8 mouse cellular contexts compared by ENCODE assay signal in the genomic region with DNA sequence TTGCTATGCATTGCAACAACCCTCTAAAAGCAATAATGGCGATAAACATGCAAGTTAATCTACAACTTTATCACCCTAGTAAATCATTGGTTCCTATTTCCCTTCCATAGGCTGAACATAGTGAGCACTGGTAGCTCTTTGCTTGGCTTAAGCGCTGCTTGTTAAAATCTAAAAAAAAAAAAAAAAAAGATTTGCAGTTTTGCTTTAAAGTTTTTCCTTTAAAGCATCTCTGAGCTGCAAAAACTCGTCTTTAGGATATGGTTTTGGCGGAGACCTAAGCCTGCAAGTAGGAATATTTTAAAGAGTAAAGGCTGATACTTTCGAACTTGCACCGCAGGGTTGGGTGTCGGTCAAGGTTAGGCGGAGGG. TPM values are rescaled to one million over a fixed set of nuclear protein-coding genes. Genes with fewer than 3 reads are reported as not detected.
DNase-seq lines count a peak whose midpoint lies in the region; ATAC-seq and TF ChIP-seq lines count a peak whose summit lies in the region.

No protein-coding gene starts in this region.

- peak overlapping the region; percentile 53; the same call in 1 of the 2 replicates for H3K27ac ChIP-seq in kidney, adult 2 months (ENCODE audit: insufficient read depth, low read depth, low read length)
- peak overlapping the region; percentile 76 for H3K27ac ChIP-seq in bone marrow, adult 2 months (ENCODE audit: control insufficient read depth, insufficient read depth, low read depth, low read length, poor library complexity)
- H3K27ac ChIP-seq in hindbrain, embryonic 13.5 days = peak overlapping the region; percentile 96
- H3K27ac ChIP-seq in midbrain, embryonic 12.5 days (replicated peaks) = peak overlapping the region; percentile 94

- H3K9ac ChIP-seq in hindbrain, embryonic 13.5 days = peak overlapping the region; percentile 63; the same call in 1 of the 2 replicates
- H3K9ac ChIP-seq in midbrain, embryonic 12.5 days (replicated peaks) = 0 out of 2 replicates have a peak overlapping the region, but pooled peaks have one; percentile 24

- peak overlapping the region; percentile 94 for H3K4me3 ChIP-seq in kidney, adult 2 months (ENCODE audit: insufficient read depth, low read depth, low read length)
- peak overlapping the region; percentile 85 for H3K4me3 ChIP-seq in bone marrow, adult 2 months (replicated peaks; ENCODE audit: control insufficient read depth, low read depth, low read length)
- peak overlapping the region; percentile 81 for H3K4me3 ChIP-seq in hindbrain, embryonic 13.5 days
- peak overlapping the region; percentile 81 for H3K4me3 ChIP-seq in midbrain, embryonic 12.5 days

- DNase-seq in kidney, adult 2 months = no peak
- no peak for DNase-seq in kidney, adult 18-20 months
- no peak for DNase-seq in urinary bladder, postnatal 4 days (ENCODE audit: low spot score in 2 of 2)
- DNase-seq in adrenal gland, adult (ENCODE audit: inconsistent age in 2 of 2, low spot score in 1 of 2) = no peak

- H3K4me1 ChIP-seq in kidney, adult 2 months (ENCODE audit: control insufficient read depth, insufficient read depth, low read length) = peaks cover 2% of the 10 kb centered on the region; the same call in 1 of the 2 replicates
- H3K4me1 ChIP-seq in bone marrow, adult 2 months (ENCODE audit: control insufficient read depth, insufficient read depth, low read length) = no peaks in the 10 kb centered on the region; the same call in 1 of the 2 replicates
- peaks cover 15% of the 10 kb centered on the region for H3K4me1 ChIP-seq in hindbrain, embryonic 13.5 days (replicated peaks)
- H3K4me1 ChIP-seq in midbrain, embryonic 12.5 days = peaks cover 15% of the 10 kb centered on the region

- H3K9me3 ChIP-seq in hindbrain, embryonic 13.5 days = no peaks in the 10 kb centered on the region
- no peaks in the 10 kb centered on the region for H3K9me3 ChIP-seq in midbrain, embryonic 12.5 days

- WGBS in kidney, adult 2 months = 6% methylated on average over 8 of the region's 8 CpGs
- WGBS in bone marrow, adult 2 months = 4% methylated on average over 8 of the region's 8 CpGs
- 11% methylated on average over 8 of the region's 8 CpGs for WGBS in hindbrain, embryonic 13.5 days
- WGBS in midbrain, embryonic 12.5 days = 14% methylated on average over 8 of the region's 8 CpGs

- no peak for ATAC-seq in hindbrain, embryonic 13.5 days (ENCODE audit: low FRiP score)
- ATAC-seq in midbrain, embryonic 12.5 days (ENCODE audit: low FRiP score, low read depth) = no peak
- no peak for ATAC-seq in CD4-positive, CD25-positive, alpha-beta regulatory T cell, adult 4 months

- TF ChIP-seq CTCF in kidney, adult 2 months (conservative IDR thresholded peaks at IDR 0.05; ENCODE audit: insufficient read depth, insufficient read length, low read depth, low read length) = no peak
- no peak for TF ChIP-seq CTCF in bone marrow, adult 2 months (IDR thresholded peaks at IDR 0.05; ENCODE audit: control insufficient read depth, insufficient read depth, low read length)

- no peaks in the 10 kb centered on the region for H3K36me3 ChIP-seq in kidney, adult 2 months (ENCODE audit: control insufficient read depth, insufficient read depth, low read length)
- H3K36me3 ChIP-seq in hindbrain, embryonic 13.5 days = no peaks in the 10 kb centered on the region
- H3K36me3 ChIP-seq in midbrain, embryonic 12.5 days = no peaks in the 10 kb centered on the region

- no peak for TF ChIP-seq POLR2A in kidney, adult 2 months (IDR thresholded peaks at IDR 0.05; ENCODE audit: low read depth, low read length)
- TF ChIP-seq POLR2A in bone marrow, adult 2 months (IDR thresholded peaks at IDR 0.05; ENCODE audit: borderline replicate concordance, control insufficient read depth, low read depth, low read length) = no peak

- no peaks in the 10 kb centered on the region for H3K27me3 ChIP-seq in kidney, adult 2 months (replicated peaks; ENCODE audit: control insufficient read depth, insufficient read depth, low read length)
- H3K27me3 ChIP-seq in hindbrain, embryonic 13.5 days = no peaks in the 10 kb centered on the region
- peaks cover 18% of the 10 kb centered on the region for H3K27me3 ChIP-seq in midbrain, embryonic 12.5 days

- peak overlapping the region; percentile 66 for H3K4me2 ChIP-seq in hindbrain, embryonic 13.5 days
- peak overlapping the region; percentile 66 for H3K4me2 ChIP-seq in midbrain, embryonic 12.5 days (replicated peaks)

RNA-seq across cellular contexts. Expression of gene Tfrc, which starts 0.4 kb away (rescaled TPM):
- 7.9 and 12.0 TPM in 2 replicates for polyA plus RNA-seq in kidney, adult 2 months (2012; rRNA removed)
- 210 and 334 TPM in 2 replicates for polyA plus RNA-seq in bone marrow, adult 2 months (2011; ENCODE audit: insufficient read depth, insufficient read length, low replicate concordance, missing spikeins)
- 32.6 and 44.3 TPM in 2 replicates for polyA plus RNA-seq in hindbrain, embryonic 13.5 days (2015; fragmentation: Nextera tagmentation; extraction: Ambion mirVana)
- 61.0 and 64.1 TPM in 2 replicates for polyA plus RNA-seq in midbrain, embryonic 12.5 days (2016; fragmentation: Nextera tagmentation; extraction: Ambion mirVana)
- polyA plus RNA-seq in CD4-positive, CD25-positive, alpha-beta regulatory T cell, adult 4 months (2017; shearing (Covaris generic)) = 10 to 100 TPM; 18.1 to 19.5 TPM

RNA-seq across cellular contexts. Expression of gene Tnk2, which starts 35.3 kb away (rescaled TPM):
- polyA plus RNA-seq in kidney, adult 2 months (2012; rRNA removed) = 35.8 and 40.8 TPM in 2 replicates
- polyA plus RNA-seq in bone marrow, adult 2 months (2011; ENCODE audit: insufficient read depth, insufficient read length, low replicate concordance, missing spikeins) = 70.2 and 105 TPM in 2 replicates
- 18.0 and 19.1 TPM in 2 replicates for polyA plus RNA-seq in hindbrain, embryonic 13.5 days (2015; fragmentation: Nextera tagmentation; extraction: Ambion mirVana)
- 9.5 and 11.9 TPM in 2 replicates for polyA plus RNA-seq in midbrain, embryonic 12.5 days (2016; fragmentation: Nextera tagmentation; extraction: Ambion mirVana)
- 1 to 10 TPM; 4.8 to 8.9 TPM for polyA plus RNA-seq in CD4-positive, CD25-positive, alpha-beta regulatory T cell, adult 4 months (2017; shearing (Covaris generic))
